Mouse (Mus musculus) subcutaneous adipose tissue, adult 2 months (tissue): ENCODE data around the gene Btbd35f22. TPM values are rescaled to one million over a fixed set of nuclear protein-coding genes. Genes with fewer than 3 reads are reported as not detected.

Experiments used
- polyA plus RNA-seq: library from polyadenylated mRNA; depleted of rRNA; stranded (reverse); fragments of >200 nt; gene quantifications from 2 replicates; pipeline ENCODE4 v1.2.3, GENCODE M21; 2012; ENCODE audit warnings: low replicate concordance; rRNA removed

Gene Btbd35f22
- polyA plus RNA-seq, result not detected in 2 replicates

DNA sequence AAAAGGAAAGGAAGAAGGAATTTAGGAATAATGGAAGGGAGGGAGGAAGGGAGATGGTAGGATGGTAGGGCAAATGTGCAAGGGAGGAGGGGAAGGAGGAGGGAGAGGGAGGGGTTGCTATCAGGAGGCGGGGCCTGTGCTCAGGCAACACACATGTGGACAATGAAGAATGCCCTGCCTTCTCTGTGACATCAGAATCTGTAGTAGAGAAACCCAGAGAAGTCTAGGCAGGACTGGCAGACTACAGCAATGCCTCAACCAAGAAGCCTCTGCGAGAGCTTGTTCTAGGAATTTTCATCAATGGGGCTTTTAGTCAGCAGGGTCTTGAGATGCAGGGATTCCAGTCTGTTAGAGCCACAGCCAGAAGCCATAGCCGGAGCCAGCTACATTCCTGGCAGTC, at the start of gene Btbd35f22:
TSS of gene Btbd35f22 (plus strand) at position 301 of the 400 bp plus-strand sequence.

Other genes starting within 250 kb of the Btbd35f22 start
- gene Gm21637, start 85.8 kb upstream of the Btbd35f22 start, polyA plus RNA-seq, result not detected in 2 replicates
- gene Btbd35f2, start 230.6 kb downstream of the Btbd35f22 start, polyA plus RNA-seq, result not detected in 2 replicates